Mouse (Mus musculus): ENCODE measurements around the gene Fam107a. TPM values are rescaled to one million over a fixed set of nuclear protein-coding genes. Genes with fewer than 3 reads are reported as not detected.

Fam107a gene
- under 1 TPM; 0.24 to 0.50 TPM for polyA plus RNA-seq (2017; shearing (Covaris generic))

GRCm38 (mm10) chr14:8317194-8318097 lies at the start of gene Fam107a:
Gene Fam107a, minus strand, starts transcription at chr14:8318023.

GRCm38 (mm10) chr14:8259166-8259565 lies 58.7 kb downstream of the Fam107a start, which contains the start of gene Acox2:
Gene Acox2, minus strand, starts transcription at chr14:8259353.

Other genes with a start within 250 kb of the Fam107a start
- 10 to 100 TPM; 34.2 to 43.0 TPM for gene Rpp14, start 237.7 kb downstream of the Fam107a start, polyA plus RNA-seq (2017; shearing (Covaris generic))
- gene Pxk, start 219.8 kb downstream of the Fam107a start, polyA plus RNA-seq (2017; shearing (Covaris generic)), result 10 to 100 TPM; 57.4 to 73.8 TPM
- gene Pdhb, start 145.0 kb downstream of the Fam107a start, polyA plus RNA-seq (2017; shearing (Covaris generic)), result 100 to 1,000 TPM; 148 to 195 TPM
- 10 to 100 TPM; 11.9 to 13.3 TPM for gene Kctd6, start 103.9 kb downstream of the Fam107a start, polyA plus RNA-seq (2017; shearing (Covaris generic))
- 1 to 10 TPM in 1 of 2 experiments, under 1 TPM in 1; 0.07 to 2.0 TPM for gene Acox2, start 58.7 kb downstream of the Fam107a start, polyA plus RNA-seq (2017; shearing (Covaris generic))
- 1 to 10 TPM; 1.7 to 3.4 TPM for gene Oit1, start 60.7 kb upstream of the Fam107a start, polyA plus RNA-seq (2017; shearing (Covaris generic))

Measured in inflammation-experienced regulatory T-cells (primary cell).